Mouse (Mus musculus) midbrain, embryonic 11.5 days (tissue): ENCODE data around the gene Usp38. TPM values are rescaled to one million over a fixed set of nuclear protein-coding genes. Genes with fewer than 3 reads are reported as not detected.
A peak's percentile ranks its signal among the peaks of the same experiment; 100 is the strongest.
"Not testable (repeated sequence)": the region's sequence is repeated elsewhere in the genome, so short reads cannot be mapped to it uniquely, and the experiment has no call there.

Experiments
- ATAC-seq: fragments of 200-750 bp; cut with Nextera tagmentation; 2 replicates; pipeline ENCODE4 v1.8.0; 2017; ENCODE audit warnings: moderate TSS enrichment, moderate library complexity; ENCODE audit not compliant: low FRiP score
- DNase-seq: peaks from one replicate; pipeline ENCODE4 v3.0.0; 2015; ENCODE audit warnings: low spot score; ENCODE audit errors: missing footprints
- H3K27ac ChIP-seq: fragments of 300-500 bp; sonication (generic); 2 replicates; pipeline ENCODE4 v1.5.1; 2014; ENCODE audit warnings: low read depth, low read length
- H3K27me3 ChIP-seq: fragments of 300-500 bp; sonication (generic); 2 replicates; pipeline ENCODE4 v1.6.1; 2014; ENCODE audit warnings: mild to moderate bottlenecking, low read length, moderate library complexity, mixed read lengths; ENCODE audit not compliant: control insufficient read depth, insufficient read depth
- H3K36me3 ChIP-seq: fragments of 300-500 bp; sonication (generic); 2 replicates; pipeline ENCODE4 v1.6.1; 2014; ENCODE audit warnings: mild to moderate bottlenecking, low read length, moderate library complexity, mixed read lengths; ENCODE audit not compliant: control insufficient read depth, insufficient read depth
- H3K4me1 ChIP-seq: fragments of 300-500 bp; sonication (generic); 2 replicates; pipeline ENCODE4 v1.6.1; 2014; ENCODE audit warnings: low read length; ENCODE audit not compliant: control insufficient read depth, insufficient read depth
- H3K4me2 ChIP-seq: fragments of 300-500 bp; sonication (generic); 2 replicates; pipeline ENCODE4 v1.6.1; 2014; ENCODE audit warnings: mild to moderate bottlenecking, moderate library complexity
- H3K4me3 ChIP-seq: fragments of 300-500 bp; sonication (generic); 2 replicates; pipeline ENCODE4 v1.5.1; 2014; ENCODE audit warnings: low read depth, low read length
- H3K9ac ChIP-seq: fragments of 300-500 bp; sonication (generic); 2 replicates; pipeline ENCODE4 v1.6.1; 2014; ENCODE audit warnings: low read length
- H3K9me3 ChIP-seq: fragments of 300-500 bp; sonication (generic); 2 replicates; pipeline ENCODE4 v1.6.1; 2016; ENCODE audit warnings: low read length; ENCODE audit not compliant: control insufficient read depth
- whole genome bisulfite sequencing: fragments of 180-500 bp; shearing (Covaris S2); extraction: QIAGEN DNeasy Blood & Tissue Kit; methylation state at CpG from one replicate; pipeline ENCODE4 v1.1.7; 2014; 5-methylcytosine and 5-hydroxymethylcytosine counted together
- polyA plus RNA-seq: library from polyadenylated mRNA; unstranded; fragments of >200 nt; fragmentation: Nextera tagmentation; extraction: Ambion mirVana; gene quantifications from 2 replicates; pipeline ENCODE4 v1.2.1, GENCODE M21; 2014

The Usp38 gene
- polyA plus RNA-seq = 31.5 and 34.5 TPM in 2 replicates

DNA sequence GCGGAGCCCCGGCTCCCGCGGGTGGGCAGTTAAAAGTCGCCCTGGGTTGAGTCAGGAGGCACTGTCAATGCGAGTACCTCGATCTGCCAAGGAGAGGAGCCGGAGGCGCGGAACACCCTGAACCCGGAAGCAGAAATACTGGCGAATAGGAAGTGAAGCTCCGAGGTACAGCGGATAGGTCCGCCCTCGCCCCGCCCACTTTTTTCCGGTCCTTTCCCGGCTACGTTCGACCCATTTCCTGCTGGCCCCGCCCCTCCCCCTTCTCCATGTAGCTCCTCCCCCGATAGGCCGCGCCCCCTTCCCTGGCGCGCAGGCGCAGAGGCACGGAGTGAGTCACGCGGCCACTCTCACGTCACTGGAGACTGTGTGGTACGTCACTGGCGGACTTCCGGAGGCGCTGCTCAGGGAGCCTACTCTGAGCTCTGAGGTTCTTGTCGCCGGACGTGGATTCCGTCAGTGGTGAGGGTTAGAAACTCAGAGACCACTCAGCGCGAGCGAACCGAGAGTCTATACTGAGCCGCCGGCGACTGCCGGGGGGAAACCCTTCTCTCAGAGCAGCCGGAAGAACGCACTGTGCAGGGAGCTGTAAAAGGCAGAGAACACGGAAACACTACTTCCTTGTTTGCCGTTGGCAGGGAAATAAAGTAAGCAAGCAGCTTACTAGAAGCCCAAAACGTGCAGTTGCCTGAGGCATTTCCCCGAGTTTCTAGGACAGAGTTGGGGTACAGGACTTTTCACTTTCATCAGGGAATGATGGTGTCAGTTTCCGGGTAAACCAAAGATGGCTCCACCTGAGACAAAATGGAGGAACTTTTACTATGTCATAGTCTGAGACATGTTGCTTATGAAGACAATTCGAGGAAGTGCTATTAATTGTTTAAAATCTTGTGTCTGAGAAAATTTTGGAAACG is at the start of gene Usp38:
Gene Usp38, minus strand, starts transcription at position 140 of the 911 bp plus-strand sequence.
- Histone ChIP-seq H3K36me3 (no peaks in the 10 kb centered on the region), H3K27ac (peak within 1 kb of the TSS; percentile 73), H3K9ac (peak within 1 kb of the TSS; percentile 85), H3K27me3 (no peaks in the 10 kb centered on the region), H3K4me3 (peak within 1 kb of the TSS; percentile 93), H3K4me1 (peaks cover 18% of the 10 kb centered on the region), H3K9me3 (no peaks in the 10 kb centered on the region), H3K4me2 (peak within 1 kb of the TSS; percentile 97)
- 4% methylated on average over 52 of the region's 57 CpGs for WGBS
- DNase-seq (peak; percentile 100), ATAC-seq (peak; percentile 99)

DNA sequence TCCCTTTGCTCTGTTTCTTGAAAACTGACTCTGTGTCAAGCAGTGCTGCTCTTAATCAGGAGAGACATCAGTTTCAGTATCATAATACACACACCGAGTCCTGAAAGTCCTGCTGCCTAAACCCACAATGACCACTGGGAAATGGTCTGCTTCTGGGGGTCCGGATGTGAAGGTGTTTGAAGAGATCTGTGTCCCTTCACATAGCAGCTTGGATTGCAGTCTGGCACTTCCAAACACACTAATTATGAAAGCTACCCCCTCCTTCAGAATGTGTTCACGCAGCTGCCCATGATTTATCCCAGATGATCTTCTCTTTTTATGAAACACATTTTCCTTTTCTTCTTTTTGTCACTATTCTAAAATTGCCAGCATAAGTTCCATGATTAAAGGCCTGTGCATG is 47.8 kb upstream of the Usp38 start:
- H3K4me2 ChIP-seq = no peak overlapping the region
- ATAC-seq = no peak
- no peaks in the 10 kb centered on the region for H3K36me3 ChIP-seq
- H3K9ac ChIP-seq = no peak overlapping the region
- H3K4me1 ChIP-seq = no peaks in the 10 kb centered on the region
- no peaks in the 10 kb centered on the region for H3K27me3 ChIP-seq
- H3K9me3 ChIP-seq = no peaks in the 10 kb centered on the region
- WGBS = 76% methylated on average over 3 of the region's 3 CpGs
- H3K4me3 ChIP-seq = no peak overlapping the region
- DNase-seq = no peak
- H3K27ac ChIP-seq = no peak overlapping the region

DNA sequence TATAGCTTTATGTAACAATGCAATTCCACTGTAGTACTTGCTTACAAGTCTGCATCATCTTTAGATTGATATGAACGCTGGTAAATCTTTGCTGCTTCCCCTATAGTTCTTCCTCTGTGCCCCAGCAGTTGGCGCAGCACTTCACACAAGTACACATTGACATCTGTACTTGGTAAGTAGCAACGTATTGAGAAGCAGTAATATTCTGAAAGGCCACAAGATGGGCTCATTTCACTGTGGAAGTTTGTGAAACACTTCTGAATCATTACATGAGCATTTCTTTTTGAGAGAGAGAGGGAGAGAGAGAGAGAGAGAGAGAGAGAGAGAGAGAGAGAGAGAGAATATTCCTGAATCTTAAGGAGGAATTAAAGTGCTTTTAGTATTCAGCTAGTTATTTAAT is 47.2 kb upstream of the Usp38 start:
- no peak overlapping the region for H3K4me2 ChIP-seq
- no peak overlapping the region for H3K4me3 ChIP-seq
- H3K27ac ChIP-seq = no peak overlapping the region
- no peaks in the 10 kb centered on the region for H3K27me3 ChIP-seq
- H3K9ac ChIP-seq = no peak overlapping the region
- ATAC-seq (no peak), DNase-seq (no peak)
- H3K4me1 ChIP-seq = no peaks in the 10 kb centered on the region
- no peaks in the 10 kb centered on the region for H3K36me3 ChIP-seq
- 55% methylated on average over 3 of the region's 3 CpGs for WGBS
- no peaks in the 10 kb centered on the region for H3K9me3 ChIP-seq

DNA sequence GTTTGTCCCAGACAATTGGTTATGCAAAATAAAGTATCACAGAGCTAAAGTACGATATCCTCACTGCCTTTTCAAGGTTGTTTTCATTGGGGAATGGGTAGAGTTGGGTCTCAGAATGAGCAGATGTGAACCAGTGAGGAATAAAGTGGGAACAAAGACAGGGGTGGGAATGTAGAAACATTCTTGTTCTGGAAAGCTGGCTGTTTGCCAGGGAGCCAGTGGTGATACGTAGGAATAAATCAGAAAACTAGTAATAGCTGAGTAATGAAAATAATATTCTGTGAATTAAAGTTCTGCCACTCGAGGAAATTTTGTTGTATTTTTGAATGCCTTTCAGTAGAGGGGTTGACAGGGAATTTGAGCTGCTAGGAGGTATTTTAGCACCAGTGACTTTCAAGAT is 29.5 kb upstream of the Usp38 start:
- WGBS = 65% methylated on average over 3 of the region's 3 CpGs
- Histone ChIP-seq H3K27ac (no peak overlapping the region), H3K9me3 (no peaks in the 10 kb centered on the region), H3K4me3 (no peak overlapping the region), H3K4me1 (no peaks in the 10 kb centered on the region), H3K9ac (no peak overlapping the region), H3K36me3 (no peaks in the 10 kb centered on the region), H3K27me3 (no peaks in the 10 kb centered on the region), H3K4me2 (no peak overlapping the region)
- ATAC-seq (no peak), DNase-seq (no peak)

DNA sequence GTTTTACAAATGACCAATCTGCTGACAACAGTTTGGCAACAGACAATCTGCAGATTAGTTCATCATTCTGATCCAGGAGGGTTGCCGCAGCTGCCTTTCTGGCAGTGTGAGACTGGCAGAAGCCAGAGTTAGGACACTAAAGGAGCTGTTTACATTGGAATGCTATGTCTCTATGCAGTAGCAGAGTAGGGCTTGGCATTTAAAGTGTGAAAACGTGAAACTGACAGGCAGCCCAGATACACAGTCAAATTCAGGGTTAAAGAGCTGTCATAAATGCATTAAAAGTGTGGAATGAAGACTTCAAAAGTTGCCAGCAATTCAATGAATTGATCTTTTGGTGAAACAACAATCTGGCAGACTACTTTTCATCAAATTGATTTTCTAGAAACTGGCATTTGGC is 13.3 kb upstream of the Usp38 start:
- DNase-seq (no peak), ATAC-seq (no peak)
- Histone ChIP-seq H3K4me2 (no peak overlapping the region), H3K36me3 (no peaks in the 10 kb centered on the region), H3K9ac (no peak overlapping the region), H3K4me1 (no peaks in the 10 kb centered on the region), H3K27ac (no peak overlapping the region), H3K4me3 (no peak overlapping the region), H3K27me3 (no peaks in the 10 kb centered on the region), H3K9me3 (no peaks in the 10 kb centered on the region)
- WGBS = 56% methylated on average over 2 of the region's 2 CpGs

DNA sequence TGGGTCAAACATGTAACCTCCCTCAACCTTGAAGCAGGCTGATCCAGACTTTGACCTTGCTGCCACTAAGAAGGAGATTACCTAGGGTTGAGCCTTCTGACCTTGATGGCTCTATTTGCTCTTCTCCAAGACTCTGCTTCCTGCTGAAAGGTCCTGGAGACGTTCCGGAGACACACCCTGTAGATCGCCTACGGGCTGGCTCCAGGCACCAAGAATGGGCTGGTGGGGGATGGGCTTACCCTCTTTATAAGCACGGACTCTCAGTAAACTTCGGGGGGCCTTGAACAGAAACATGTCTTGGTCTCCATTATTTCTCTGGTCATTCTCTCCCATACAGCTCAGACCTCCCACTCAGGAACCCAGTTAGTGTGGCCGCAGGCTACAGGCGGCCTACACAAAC is 2.8 kb upstream of the Usp38 start:
- peaks cover 14% of the 10 kb centered on the region for H3K4me1 ChIP-seq
- not testable (repeated sequence) for H3K27ac ChIP-seq, H3K4me2 ChIP-seq, H3K4me3 ChIP-seq, H3K36me3 ChIP-seq, H3K9me3 ChIP-seq, H3K9ac ChIP-seq, H3K27me3 ChIP-seq, DNase-seq, ATAC-seq
- WGBS = 91% methylated on average over 8 of the region's 8 CpGs

DNA sequence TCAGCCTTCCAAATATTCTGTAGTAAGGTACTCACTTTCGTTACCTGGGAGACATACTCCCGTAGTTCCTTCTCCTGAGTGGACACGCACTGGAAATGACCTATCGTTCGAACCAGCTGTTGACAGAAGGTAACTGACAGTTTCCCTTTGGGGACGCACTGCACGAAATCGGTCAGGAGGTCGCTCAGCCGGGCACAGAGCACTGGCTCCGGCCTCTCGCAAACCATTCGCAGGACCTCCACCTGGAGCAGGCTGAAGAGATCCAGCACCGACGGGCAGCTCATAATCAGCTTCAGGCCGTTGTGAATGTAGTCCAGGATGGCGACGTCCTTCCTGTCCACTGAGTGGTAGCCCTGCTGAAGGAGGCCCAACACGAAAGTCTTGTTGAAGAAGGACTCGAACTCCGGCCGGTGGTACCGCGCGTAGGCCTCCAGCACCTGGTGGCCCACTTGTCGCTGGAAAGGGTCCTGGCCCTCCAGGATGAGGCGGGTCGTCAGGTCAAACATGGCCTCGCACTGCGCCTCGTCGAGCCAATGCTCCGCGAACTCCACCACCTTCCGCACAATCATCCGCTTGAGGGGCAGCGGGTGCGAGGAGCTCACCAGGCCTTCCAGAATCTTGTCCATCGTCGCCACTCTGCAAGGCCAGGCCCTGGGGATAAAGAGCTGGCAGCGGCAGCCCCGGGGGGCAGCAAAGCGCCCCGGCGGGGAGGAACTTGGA is 757 bp downstream of the Usp38 start:
- Histone ChIP-seq H3K27ac (peak overlapping the region; percentile 9; the same call in 1 of the 2 replicates), H3K27me3 (no peaks in the 10 kb centered on the region), H3K9ac (peak overlapping the region; percentile 85), H3K36me3 (no peaks in the 10 kb centered on the region), H3K4me2 (peak overlapping the region; percentile 97), H3K4me3 (peak overlapping the region; percentile 93), H3K9me3 (no peaks in the 10 kb centered on the region), H3K4me1 (peaks cover 18% of the 10 kb centered on the region)
- no peak; the same call in 1 of the 2 replicates for ATAC-seq
- WGBS = 6% methylated on average over 45 of the region's 45 CpGs
- DNase-seq = peak; percentile 88

DNA sequence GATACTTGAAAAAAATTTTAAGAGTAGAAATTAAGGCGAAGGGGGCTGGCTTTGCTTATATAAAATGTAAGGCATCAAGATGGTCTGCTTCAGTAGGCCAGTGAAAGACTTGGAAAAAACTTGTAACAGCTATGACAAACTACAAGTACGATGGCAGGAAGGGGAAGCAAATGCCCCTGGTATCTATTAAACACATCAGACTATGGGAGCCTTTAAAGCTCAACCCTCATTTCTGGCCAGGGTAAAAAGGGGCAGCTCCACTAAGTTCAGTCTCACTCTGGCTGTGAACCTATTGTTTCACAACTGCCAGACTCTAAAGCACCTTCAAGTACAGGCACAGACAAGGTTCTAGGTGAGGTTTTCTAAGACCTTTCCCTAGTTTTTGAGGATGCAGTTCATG is 2.0 kb downstream of the Usp38 start:
- Histone ChIP-seq H3K27me3 (no peaks in the 10 kb centered on the region), H3K27ac (no peak overlapping the region), H3K36me3 (no peaks in the 10 kb centered on the region), H3K9me3 (no peaks in the 10 kb centered on the region), H3K4me3 (peak overlapping the region; percentile 93), H3K4me1 (peaks cover 18% of the 10 kb centered on the region), H3K9ac (peak overlapping the region; percentile 0; the same call in 1 of the 2 replicates), H3K4me2 (peak overlapping the region; percentile 97)
- ATAC-seq (no peak), DNase-seq (no peak)
- WGBS = 80% methylated on average over 2 of the region's 2 CpGs

DNA sequence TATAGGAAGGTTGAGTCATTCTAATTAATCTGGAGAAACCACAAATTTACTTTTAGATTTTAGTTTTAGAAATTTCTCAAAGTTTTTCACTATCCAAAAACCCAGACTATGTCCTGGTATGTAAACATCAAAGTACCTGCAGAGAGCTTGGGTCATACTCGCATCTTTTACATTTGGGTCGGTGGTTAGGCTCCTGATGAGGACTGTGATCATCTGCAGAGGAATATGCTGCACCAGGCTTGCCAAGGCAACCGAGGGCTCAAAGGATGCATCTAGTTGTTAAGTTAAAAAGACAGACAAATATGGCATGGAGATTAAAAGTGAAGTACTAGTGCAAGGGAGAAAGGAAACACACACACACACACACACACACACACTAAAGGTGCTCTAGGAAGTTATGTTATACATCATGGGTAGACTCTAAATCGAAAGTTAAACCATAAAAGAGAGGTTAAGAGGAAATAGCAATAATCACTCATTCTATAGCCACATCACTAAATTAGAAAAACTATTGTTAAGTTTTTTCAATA is 2.6 kb downstream of the Usp38 start:
- H3K36me3 ChIP-seq = no peaks in the 10 kb centered on the region
- H3K4me2 ChIP-seq = peak overlapping the region; percentile 20; the same call in 1 of the 2 replicates
- no peak overlapping the region for H3K9ac ChIP-seq
- ATAC-seq (no peak), DNase-seq (no peak)
- H3K4me1 ChIP-seq = peaks cover 18% of the 10 kb centered on the region
- H3K9me3 ChIP-seq = no peaks in the 10 kb centered on the region
- H3K27ac ChIP-seq = no peak overlapping the region
- WGBS = 81% methylated on average over 4 of the region's 4 CpGs
- H3K27me3 ChIP-seq = no peaks in the 10 kb centered on the region
- no peak overlapping the region for H3K4me3 ChIP-seq
